Mouse (Mus musculus) cerebellum, postnatal 10 days (tissue): ENCODE measurements around the gene Cep55.

Source experiments
- DNase-seq, 2 experiments: peaks; one replicate each; pipeline ENCODE4 v3.0.0; 2021; ENCODE audit warnings: mixed read lengths in 2 of 2

Cep55 gene

GRCm38 (mm10) chr19:38054720-38055192, at the start of gene Cep55:
TSS of gene Cep55 (plus strand) at chr19:38055011.
- DNase-seq = peak; percentile 98 to 99

- DNase-seq = no peak
These were observed 43.4 kb upstream of the Cep55 start for GRCm38 (mm10) chr19:38011379-38011778.

DNA sequence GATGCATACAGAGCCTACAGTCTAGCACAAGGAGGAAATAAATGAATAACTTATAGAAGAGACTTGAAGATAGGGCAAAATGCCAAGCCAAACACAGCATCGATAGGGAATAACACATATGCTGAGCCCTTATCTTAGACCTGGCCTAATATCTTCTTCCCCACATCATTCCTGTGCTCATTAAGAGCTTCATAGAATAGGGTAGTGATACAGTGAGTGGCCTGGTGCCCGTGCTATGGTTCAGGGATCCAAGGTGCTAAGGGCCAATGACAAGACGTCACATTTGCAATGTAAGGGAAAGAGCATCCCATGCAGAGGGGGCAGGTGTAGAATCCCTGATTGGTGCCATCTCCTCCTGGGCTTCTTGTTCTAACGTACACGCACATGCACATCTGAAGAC, 40.4 kb upstream of the Cep55 start:
- no peak for DNase-seq

- peak; percentile 59 for DNase-seq
These were observed 39.5 kb upstream of the Cep55 start for GRCm38 (mm10) chr19:38015180-38015872.

- DNase-seq = no peak
These were observed 38.9 kb upstream of the Cep55 start for GRCm38 (mm10) chr19:38015873-38016254.

GRCm38 (mm10) chr19:38022710-38023109, 32.1 kb upstream of the Cep55 start:
- DNase-seq = no peak

DNA sequence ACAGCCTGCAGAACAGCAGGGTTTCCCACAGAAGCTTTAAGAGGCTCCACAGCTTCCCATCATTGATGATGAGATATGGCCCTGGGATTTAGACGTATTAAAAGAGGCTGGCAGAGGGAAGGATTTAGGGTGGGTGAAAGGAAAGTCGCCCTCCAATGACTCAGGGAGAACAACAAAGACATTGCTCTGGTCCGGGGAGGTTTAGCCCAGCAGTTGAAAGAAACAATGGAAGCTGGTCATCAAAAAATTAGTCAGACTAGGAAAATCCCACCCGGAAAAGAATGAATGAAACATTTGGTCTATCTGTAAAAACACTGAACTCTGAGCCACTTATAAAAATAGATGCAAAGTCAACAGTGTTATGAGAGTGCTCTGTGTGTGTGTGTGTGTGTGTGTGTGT, 31.2 kb upstream of the Cep55 start:
- DNase-seq = no peak

- DNase-seq = no peak
These were observed 29.4 kb upstream of the Cep55 start for GRCm38 (mm10) chr19:38025254-38026041.

- no peak for DNase-seq
These were observed 28.6 kb upstream of the Cep55 start for GRCm38 (mm10) chr19:38026211-38026624.

DNA sequence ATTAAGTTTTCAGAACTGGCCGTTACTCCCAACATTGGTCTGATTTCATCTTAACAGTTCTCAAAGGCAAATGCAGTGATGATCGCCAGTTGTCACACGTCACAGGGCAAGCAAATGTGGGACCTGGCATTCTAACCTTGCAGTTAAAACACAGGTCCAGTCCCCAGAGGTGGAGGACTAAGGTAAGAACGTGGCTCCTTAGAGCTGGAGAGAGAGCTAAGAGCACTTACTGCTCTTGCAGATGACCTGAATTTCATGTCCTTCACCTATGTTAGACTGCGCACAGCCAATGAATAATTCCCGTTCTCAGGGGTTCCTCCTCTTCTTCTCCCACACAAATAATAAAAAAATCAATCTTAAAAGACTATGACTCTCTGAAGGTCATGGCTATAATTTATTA, 27.4 kb upstream of the Cep55 start:
- no peak for DNase-seq

DNA sequence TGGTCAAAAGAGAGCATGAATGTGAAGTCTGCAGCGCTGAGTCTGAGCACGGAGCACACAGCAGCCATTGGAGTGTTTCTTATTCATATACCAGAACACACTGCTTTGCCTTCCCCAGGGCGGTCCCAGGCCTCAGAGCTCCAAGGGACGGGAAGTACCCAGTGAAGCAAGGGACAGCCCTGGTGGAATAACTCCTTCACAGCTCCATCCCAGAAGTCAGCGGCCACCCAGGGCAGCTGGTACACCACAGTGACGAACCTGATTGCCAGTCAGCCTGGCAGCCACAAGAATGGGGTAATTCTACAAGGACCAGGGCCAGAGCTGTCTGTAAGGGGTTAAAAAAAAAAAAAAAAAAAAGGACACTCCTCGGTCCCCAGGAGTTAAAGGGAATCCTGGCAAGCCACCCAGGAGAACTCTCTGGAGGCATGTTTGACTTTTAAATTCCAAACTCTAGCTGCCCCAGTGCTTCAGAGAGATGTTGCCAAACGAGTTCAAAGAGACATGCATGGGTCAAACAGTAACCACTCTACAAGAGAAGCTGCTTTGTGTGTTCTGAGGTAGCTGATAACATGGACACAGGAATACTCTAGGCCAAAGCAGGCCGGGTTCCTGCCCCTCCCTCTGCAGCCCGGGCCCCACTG, 26.8 kb upstream of the Cep55 start:
- DNase-seq = no peak

GRCm38 (mm10) chr19:38029292-38029691, 25.5 kb upstream of the Cep55 start:
- no peak for DNase-seq

DNA sequence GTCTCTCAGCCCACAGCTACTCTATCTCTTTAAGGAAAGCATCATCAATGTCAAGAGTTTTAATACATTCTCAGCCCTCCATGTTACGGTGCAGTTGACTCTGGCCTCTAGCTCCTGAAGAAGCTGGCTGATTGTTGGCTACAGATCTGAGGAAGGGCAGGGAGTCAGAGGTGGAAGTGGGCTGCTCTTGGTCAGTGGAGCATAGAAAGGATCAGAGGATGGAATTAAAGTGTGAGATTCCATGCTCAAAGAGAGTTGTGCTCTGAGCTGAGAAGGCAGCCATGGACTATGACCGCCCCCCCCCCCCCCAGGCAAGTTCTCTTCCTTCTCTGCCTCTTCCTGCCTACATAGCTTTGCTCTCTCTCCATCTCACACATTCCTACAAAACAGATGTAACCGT, 24.9 kb upstream of the Cep55 start:
- no peak for DNase-seq

GRCm38 (mm10) chr19:38030673-38031137, 24.1 kb upstream of the Cep55 start:
- peak; percentile 66 to 75 for DNase-seq

GRCm38 (mm10) chr19:38031144-38031543, 23.7 kb upstream of the Cep55 start:
- no peak for DNase-seq

DNA sequence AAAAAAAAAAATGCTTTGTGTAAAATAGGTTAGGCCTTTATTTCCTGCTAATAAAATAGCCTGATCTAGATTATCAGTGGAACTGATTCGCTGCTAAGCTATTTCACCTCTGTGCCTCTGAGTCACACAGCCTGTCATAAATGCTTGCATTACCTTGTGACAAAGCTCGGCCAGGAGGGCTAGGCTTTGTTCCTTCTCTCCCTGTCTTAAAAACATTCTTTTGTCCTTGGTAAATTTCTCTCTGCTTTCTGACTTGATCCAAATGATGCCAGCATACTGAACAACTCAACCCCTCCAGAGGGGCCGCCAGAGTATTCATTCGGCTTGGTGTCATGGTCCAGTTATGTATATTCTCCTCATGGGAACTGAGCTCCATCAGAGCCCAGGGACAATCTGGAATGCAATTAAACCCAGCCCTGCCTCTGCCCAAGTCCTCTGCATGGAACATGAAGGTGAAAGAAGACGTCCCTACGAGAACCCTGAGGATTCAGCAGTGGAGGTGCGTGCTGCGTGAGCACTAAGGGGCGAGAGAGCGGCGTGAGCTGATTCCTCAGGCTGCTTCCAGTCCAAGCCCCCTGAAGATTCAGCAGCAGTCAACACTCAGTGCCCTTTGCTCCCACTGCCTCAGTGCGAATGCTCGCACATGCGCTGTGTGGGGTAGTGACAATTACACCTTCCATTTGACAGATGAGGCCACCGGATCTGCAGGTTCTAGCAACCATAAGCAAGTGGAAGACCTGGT, 21.6 kb upstream of the Cep55 start:
- no peak for DNase-seq

DNA sequence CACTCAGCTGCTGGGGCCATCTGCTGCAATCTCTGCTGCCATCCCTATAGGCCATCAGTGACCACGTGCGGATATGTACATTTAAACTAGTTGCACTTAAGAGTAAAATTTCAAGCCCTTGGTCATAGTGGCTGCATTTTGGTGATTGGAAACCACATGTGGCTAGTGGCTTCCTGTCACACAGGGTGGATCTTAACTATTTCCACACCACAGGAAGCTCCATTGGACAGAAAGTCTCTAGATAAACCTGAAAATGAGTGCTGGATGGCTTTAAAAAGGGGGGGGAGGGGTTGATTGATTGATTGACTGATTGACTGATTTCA, 21.1 kb upstream of the Cep55 start:
- DNase-seq = no peak

GRCm38 (mm10) chr19:38034696-38035095, 20.1 kb upstream of the Cep55 start:
- DNase-seq = no peak

- no peak for DNase-seq
These were observed 19.0 kb upstream of the Cep55 start for GRCm38 (mm10) chr19:38035766-38036165.

DNA sequence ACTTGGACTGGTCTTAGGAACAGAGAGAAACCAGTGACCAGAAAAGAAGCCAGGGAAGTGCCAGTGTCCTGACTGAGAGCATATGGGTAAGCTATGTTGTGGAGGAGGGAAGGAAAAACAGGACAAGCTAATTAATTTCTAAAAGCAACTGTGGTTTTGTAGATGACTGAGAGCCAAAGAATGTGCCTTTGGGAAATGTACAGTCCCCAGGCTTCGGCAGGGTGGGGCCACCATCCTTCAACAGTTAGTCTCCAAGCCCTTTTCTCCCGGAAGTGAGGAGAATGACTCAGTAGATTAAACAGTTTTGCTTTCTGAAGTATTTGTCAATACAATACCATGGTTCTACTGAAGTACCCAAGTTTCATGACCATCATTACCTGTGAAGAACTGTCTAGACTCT, 16.5 kb upstream of the Cep55 start:
- DNase-seq = no peak

- DNase-seq = peak; percentile 35 to 58
These were observed 12.5 kb upstream of the Cep55 start for GRCm38 (mm10) chr19:38042261-38042722.

DNA sequence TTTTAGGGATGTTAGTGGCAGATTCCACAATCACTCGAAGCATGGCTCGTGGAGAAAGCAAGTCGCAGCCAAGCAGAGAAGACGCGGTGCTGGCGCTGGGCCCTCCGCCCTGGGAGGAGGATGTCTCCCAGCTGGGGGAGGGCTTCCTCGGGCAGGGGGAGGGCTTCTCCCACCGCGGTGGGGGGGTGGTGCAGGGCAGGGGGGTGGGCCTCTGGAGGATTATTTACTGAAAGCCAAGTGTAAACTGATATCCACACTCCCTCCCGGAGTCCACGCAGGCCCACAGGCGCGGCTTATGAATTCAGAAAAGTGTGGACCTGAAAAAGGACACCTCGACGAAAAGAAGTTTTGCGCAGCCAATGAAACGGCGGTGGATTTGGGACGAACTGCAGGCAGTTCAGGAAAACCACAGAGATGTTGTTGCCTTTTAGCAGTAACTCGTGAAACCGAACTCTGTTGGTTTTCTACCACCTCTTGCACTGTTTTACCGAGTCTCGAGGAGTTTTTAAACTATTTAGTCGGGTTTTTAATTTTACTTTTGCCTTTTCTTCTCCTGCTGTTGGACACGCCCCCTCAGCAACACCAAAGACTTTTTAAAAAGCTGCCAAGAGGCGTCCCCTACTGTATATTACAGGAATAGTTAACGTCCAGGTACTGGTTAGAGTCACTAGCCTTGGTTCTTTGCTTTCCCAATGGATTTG, 11.4 kb upstream of the Cep55 start, which contains the start of gene Myof:
TSS of gene Myof (minus strand) at position 297 of the 701 bp plus-strand sequence.
- DNase-seq = peak; percentile 53 to 66
